Mouse (Mus musculus) gastrocnemius, postnatal 10 days (tissue): ENCODE measurements around the gene Dazap2. TPM values are rescaled to one million over a fixed set of nuclear protein-coding genes. Genes with fewer than 3 reads are reported as not detected.
"Not testable (repeated sequence)": the region's sequence is repeated elsewhere in the genome, so short reads cannot be mapped to it uniquely, and the experiment has no call there.

Experiments
- DNase-seq: peaks from one replicate; pipeline ENCODE4 v3.0.0; 2021; ENCODE audit warnings: mixed read lengths
- total RNA-seq, 2 experiments: library from RNA; stranded (reverse); gene quantifications; 2 replicates each; pipeline ENCODE4 v1.2.3; 2021

Gene Dazap2
- total RNA-seq, 2 experiments from 2014 or later = 64.8 to 67.8 TPM

DNA sequence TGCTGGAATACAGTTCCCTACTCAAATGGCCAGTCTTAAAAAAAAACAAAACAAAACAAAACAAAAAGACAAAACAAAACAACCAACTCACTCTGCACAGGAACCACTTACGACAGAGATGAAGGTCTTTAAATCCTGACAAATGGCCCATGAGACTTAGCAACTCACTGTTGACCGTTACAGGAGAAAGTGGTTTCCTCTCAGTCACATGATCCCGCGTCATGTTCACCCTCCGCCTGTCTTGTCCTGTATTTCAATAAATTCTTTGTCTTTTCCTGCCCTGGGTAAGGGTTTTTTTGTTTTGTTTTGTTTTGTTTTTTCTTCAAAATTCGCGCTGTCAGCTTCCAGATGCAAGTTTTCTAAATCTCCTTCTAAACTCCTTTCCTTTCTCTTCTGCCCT, 3.2 kb upstream of the Dazap2 start:
- no peak for DNase-seq

DNA sequence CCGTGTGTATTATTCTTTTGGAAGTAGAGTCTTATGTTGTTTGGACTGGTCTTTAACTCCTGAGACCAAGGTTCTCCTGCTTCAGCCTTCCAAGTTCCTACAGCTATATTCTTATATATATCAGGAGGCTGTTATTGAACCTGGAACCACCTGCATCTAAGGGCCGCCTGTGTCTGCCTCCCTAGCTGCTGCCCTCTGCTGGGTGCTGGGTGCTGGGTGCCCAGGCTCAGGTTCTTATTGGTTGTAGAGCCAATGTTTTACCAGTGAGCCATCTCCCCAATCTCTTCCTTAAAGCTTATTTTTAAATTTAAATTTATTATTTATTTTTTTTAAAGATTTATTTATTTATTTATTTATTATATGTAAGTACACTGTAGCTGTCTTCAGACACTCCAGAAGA, 2.7 kb upstream of the Dazap2 start:
- DNase-seq = no peak

DNA sequence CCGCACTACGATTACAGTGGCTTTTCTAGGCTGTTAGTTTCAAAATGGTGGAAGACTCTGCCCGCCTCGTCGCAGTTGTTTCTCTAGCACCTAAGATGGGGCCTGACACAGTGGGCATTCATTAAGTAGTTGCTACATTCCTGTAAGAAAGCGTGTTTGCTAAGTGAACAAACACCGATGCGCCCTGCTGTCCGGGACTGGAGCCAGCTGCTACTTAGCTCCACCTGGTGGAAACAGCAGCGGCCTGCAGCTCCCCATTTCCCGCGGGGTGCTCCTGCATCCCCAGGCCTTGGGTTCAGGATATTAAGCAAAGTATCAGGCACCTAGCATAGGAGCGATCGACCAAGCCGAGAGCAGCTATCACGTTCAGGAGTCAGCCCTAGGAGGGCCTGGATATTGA, 1.6 kb upstream of the Dazap2 start:
- peak; percentile 84 for DNase-seq

DNA sequence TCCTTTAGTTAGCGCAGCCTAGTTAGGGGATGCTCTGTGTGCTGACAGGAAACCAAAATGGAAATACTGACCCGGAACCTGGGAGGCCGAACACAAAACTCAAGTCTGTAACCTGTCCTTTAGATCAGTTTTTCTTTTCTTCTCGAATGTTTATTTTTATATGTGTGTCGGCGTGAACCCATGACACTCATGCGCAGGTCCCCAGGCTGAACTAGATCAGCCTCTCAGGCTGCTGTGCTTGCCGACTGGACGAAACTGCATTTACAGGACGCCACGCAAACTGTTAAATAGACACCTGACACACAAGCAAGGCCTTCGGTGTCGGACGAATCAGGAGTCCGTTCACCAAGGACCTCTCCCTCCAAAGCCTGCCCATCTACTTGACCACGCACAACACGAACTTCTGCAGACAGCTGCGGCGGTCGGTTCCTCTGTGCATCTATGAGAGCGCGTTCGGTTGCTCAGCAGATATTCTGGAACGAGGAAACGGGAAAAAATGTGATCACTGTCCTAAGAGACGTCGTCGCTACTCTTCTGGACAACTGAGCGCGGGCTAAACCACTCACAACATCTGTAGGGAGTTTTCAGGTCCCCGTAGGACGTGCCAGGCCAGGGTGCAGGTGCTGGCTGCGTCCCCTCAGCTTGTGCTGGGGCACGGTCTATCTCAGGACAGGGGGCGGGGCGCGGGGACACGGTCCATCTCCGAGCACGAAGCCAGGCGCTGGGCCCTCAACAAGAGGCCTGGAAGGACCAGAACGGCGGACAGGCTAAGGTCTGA, 742 bp upstream of the Dazap2 start:
- DNase-seq = no peak

DNA sequence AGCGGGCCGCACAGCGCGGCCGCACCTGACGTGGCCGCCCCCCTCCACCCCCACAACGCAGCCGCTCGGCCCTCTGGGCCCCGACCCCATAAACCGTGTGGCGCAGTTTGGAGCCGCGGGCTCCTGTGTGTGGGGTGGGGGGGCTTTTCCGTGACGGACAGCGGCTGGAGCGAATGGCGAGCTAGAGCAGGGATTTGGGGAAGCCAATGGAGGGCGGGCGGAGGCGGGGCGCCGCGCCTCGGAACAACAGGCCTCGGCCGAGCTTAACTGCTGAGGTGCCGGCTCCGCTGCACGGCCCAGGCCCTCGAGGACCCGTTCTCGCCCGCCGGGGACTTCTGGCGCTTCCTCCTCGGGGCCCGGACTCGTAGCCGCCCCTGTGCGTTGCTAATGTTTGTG, 674 bp downstream of the Dazap2 start:
- DNase-seq = peak; percentile 97

DNA sequence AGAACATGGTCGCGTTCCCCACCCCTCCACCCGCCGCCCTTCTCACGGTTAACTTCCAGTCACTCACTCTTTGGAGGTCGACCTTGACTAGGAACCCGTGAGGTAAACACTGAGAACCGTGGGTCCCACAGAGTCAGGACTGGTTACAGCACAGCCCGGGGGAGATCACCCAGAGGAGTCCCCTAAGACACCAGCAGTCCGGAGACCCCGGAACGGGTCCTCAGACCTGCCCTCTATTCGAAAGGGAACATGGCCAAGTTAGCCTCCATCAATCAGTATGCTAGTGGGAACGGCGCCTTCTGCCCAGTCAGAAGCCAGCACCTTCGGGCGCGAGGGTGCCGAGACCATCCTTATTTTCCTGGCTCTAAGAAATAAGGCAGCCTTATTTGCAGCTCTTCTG, 1.1 kb downstream of the Dazap2 start:
- no peak for DNase-seq

DNA sequence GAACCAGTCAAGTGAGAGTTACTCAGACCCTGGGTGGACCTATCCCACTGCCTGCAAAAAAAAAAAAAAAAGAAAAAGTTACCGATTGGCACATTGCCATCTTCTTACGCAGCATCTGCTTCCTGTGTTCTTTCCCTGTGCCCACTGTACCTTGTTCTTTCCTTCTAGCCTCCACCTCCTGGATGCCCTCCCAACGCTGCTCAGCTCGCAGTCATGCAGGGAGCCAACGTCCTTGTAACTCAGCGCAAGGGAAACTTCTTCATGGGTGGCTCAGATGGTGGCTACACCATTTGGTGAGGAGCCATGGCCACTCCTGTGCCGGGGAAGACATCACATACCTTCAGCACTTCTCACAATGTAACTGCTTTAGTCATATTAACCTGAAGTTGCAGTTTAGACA, 4.1 kb downstream of the Dazap2 start:
- DNase-seq = no peak

DNA sequence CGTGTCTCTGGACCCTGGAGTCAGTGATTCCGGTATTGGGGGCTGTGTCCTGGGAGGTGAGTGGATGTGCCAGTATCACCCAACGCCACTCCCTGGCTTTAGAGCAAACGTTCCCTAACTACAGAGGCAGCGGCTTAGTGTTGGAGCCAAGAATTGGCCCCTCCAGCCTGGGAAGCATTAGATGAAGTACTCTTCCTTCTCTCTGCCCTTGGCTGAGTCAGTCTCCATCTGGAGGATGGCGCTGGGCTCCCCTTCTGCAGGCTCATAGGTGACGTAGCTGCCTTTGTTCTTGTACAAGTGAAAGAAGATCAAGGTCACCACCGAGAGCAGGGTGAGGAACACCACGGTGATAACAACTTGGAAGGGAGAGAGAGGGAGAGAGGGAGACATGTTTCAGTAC, 6.5 kb downstream of the Dazap2 start:
- not testable (repeated sequence) for DNase-seq

DNA sequence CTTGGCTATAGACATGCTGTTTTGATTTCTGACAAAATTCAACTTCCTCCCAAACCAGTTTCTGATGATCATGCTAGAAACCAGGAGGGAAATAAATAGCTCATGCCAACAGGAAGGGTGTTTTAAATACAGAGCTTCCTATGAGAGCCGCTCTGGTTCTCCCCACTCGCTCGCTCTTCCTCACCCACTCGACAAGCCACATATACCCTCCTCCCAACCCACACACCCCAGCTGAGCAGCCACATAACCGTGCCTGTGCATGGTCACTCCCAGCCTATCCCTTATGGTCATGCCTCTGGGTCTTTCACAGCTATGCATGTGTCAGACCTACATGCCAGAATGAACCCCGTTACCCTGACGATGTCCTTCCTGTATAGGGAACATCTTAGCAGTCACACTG, 7.0 kb downstream of the Dazap2 start:
- no peak for DNase-seq

DNA sequence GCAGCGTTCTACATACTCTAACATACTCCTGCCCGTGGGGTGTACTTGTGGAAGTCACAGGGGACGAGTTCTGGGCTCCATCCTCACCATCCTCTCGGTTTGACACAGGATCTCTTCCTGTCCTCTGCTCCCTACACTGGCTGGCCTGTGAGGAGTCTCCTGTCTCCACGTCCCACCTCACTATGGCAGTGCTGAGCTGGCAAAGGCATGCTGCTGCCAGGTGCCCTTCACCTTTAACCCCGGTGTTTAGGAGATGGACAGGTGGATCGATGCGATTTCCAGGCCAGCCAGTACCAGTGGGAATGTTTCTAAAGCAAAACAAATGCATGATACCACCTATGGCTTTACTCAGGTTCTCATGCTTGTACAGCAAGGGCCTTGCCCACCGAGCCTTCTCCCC, 8.6 kb downstream of the Dazap2 start:
- DNase-seq = no peak

DNA sequence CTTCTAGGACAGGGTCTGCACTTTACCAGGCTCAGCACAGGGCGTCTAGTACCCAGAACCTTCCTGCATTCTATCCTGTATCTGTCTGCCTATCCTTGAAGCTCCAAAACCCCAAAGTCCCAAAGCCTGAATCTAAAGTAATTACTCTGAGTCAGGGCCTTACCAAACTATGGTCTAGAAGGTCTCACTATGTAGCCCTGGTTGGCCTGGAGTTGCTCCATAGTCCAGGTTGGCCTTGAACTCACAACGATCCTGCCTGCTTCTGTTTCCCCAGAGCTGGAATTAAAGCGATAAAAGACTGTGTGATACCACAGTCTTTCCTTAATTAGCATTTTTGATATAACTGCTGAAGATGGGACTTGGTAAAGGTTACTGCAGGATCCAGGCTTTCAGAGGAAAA, 9.3 kb downstream of the Dazap2 start:
- no peak for DNase-seq

DNA sequence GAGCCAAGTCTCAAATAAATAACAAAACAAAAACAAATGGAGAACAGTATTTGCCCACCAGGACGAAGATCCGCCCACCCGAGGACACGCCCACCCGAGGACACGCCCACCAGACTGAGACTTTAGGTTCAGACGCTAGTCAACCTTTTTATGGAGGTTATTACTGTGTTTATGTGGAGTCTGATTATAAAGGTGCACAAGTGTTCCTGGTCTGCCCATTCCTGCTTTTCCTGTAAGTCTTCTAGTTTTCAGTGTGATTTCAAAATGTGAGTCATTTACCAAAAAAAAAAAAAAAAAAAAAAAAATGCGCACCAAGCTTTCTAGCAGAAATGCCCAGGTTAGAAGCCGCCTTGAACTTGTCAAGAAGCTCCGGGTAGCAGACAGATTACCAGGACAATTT, 12.1 kb downstream of the Dazap2 start:
- no peak for DNase-seq

DNA sequence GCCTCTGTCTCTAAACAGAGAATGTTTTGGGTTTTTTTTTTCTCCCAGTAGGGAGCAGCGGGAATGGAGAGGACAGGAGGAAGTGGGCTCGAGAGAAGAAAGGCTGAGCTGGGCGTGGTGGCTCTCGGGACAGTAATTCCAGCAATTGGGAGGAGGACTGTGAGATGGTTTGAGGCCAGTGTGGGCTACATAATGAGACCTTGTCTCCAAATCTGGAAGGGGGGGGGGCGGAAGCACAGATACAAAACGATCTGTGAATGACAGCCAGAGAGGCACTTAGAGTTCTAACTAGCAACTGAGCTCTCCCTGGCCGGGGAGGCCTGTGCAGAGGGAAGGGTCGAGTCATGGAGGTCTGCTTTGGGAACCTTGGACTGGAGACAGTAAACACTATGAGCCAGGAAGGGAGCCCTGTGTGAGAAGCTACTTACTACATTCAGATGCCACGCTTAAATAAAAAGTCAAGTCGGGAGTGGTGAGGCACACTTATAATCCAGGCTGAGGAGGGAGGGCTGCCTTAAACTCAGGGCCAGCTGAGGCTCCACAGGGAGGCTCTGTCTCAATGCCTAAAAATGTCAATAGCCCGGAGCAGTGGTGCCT, 12.7 kb downstream of the Dazap2 start:
- DNase-seq = no peak

DNA sequence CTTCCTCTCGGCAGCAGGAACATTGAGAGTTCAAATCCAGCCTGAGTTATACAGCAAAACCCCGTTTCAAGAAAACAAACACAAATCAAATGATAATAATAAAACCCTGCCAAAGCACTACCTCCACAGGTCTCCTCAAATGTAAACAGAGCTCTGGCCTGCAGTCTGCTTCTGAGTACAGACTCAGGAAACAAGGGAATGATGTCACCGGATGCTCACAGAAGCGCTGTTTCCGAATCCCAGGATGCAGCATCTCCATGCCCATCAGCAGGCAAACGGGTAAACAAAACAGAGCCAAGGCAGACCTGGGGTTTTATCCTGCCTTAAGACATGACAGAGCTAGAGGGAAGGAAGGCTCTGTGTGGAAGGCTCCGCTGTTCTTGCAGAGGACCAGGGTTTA, 13.6 kb downstream of the Dazap2 start:
- DNase-seq = no peak

DNA sequence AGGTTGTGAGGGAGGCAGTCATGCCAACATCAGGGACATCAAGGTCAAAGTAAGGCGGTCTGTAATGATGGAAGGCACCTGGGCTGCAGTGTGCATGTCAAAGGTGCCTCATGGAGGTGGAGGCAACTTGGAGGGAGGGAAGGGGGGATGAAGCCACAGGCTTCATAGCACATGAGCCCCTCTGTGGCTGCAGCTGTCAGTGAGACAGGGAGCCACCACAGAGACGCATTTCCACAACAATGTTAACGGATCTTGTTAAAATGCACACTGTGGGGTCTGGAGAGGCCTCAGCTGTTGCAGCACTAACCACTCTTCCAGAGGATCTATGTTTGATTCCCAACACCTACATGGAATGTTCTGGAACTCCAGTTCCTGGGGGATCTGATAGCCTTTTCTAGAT, 15.0 kb downstream of the Dazap2 start:
- DNase-seq = no peak

DNA sequence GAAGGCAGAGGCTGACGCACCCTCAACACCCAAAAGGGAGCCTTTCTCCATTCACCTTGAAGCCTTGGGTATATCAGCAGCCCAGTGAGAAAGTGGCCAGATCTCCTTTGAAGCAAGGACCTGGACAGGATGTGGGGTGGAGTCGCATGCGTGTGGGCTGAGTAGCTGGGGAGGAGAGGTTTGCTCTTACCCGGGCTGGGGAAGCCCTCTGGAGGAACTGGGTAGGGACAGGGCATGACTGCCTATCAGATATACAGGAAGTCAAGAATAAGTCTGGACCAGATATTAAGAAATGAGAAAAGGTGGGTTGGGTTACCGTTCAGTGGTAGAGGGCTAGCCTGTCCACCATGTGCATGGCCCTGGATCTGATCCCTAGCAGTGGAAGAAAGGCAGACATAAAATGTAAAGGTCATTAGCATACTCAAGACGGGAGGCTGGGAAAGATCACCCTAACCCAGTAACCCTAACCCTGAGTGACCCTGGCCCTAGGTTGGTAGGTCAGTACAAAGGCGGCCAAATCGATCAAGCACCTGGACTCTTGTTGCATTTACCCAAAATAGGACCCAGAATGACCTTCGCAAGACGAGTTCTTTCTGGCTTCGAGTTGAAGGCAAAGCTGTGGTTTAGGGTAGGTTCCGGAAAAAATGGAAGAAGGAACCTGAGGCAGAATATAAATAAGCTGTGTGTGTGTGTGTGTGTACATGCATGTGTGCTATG, 16.5 kb downstream of the Dazap2 start:
- DNase-seq = no peak

DNA sequence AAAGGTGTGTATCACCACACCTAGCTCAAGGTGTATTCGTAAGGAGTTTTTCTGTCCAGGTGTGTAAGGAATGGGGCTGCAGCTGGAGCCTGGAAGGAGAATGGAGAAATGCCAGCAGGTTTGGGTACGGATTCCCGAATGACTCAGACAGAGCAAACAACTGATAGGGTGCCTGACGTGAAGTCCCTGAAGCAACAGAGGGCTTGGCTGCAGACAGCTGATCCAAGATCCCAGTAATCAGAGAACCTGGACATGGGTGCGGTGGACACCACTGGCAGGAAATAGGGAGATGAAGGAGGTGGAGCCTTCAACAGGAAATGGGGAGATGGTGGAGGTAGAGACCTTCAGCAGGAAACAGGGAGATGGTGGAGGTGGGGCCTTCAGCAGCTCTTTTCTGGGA, 17.2 kb downstream of the Dazap2 start:
- no peak for DNase-seq

DNA sequence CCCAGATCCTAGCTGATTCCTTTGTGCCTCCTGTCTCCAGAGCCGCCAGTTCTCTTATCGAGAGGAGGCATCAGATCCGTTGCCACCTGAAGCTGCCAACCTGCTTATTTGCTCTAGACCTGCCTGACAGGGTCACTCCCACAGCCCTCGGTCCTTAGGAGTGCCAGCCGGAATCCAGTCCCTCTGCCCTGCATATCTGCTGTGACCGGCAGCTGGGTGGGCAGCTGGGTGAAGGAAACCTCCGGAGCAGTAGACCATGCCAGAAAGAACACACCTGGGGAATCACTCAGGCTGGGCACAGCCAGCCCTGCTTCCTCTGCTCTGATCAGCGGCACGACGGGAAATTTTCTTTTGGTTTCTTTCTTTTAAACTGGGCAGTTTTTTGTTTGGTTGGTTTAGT, 18.2 kb downstream of the Dazap2 start:
- DNase-seq = no peak

DNA sequence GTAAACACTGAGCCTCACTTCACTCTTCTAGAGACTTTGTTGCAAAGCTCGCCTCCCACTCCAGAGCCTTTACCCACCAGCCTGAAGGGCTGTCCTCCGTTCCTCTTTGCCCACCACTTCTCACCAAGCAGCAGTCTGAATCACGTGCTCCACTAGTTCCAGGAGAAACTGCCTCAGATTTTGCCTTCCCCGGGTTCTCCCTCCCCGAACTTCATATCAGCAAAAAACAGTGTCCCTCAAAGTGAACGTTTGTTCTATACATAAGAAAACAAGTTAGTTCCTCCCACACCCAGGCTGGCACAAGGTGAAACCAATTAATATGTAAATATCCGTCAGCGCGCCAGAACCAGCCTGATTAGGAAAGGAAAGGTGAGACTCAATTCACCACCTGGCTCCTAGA, 20.1 kb downstream of the Dazap2 start:
- DNase-seq = no peak

DNA sequence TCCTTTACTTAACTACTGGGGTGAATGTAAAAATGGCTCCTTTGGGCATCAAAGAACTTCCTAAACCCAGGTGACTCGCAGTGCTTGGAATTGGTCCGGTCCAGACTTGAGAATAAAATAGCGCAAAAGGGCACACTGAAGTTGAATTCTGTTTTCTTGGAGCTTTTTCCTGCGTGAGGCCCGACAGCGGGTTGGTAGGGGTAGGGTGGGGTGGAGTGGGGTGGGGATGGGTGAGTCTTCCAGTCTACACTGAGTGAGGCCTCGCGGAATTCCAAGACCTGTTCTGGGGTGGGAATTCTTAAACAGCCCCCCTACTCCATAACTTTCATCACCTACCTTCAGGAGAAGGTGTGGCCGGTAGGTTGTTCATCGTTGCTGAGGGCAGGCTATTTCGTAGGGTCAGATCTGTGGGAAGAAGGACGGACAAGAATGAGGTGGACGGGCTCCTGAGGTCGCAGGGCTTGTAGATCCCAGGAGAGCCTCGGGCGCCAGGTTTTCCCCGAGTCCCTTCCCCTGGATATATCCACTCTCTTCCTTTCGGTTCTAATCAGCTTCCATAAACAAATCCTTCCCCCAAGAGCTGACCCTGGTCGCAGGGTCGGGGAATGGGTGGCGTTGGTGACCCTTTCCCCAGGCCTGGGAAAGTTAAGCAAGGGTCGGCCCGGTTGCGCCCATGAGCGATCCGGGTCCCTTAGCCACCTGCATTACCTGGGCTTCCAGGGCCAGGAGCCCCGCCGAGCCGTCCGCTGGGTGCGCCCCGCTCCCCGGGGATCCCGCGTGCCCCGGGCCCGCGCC, 20.9 kb downstream of the Dazap2 start:
- no peak for DNase-seq

DNA sequence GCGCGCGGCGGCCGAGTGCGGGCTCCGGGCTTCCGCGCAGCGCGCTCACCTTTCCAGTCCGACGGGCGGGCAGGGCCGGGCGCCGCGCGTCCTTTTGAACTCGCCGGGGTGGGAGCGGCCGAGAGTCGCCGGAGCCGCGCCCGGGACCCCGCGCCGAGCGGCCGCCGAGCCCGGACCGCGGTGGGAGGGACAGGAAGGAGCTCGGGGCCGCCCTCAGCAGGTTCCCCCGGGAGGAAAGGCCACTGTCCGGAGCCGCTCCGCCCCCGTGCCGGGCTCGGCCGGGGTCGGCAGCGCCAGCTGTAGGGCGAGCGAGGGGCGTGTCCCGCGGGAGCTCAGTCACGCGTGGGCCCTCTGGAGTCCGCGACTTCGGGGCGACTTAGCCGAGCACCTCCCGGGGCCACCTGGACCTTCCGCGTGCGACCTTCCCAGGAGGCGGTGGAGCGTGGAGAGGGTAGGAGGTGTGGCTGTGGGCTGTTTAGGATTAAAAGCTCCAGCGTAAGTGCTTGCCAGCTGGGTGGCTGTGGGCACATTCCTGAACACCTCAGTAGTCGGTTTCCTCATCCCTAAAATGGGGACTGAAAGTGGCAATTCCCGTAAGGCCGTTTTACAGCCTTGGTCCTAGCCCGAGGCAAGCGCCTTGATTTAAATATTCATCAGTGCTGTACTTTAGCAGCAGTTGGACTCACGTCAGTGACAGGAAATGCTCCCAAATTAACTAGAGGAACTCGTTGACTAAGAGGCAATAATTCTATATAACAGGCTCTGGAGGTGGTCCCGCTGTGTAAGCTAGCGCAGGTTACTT, 21.8 kb downstream of the Dazap2 start, which contains the start of gene Smagp:
Gene Smagp, minus strand, starts transcription at position 241 of the 802 bp plus-strand sequence.
- DNase-seq = peak; percentile 42

DNA sequence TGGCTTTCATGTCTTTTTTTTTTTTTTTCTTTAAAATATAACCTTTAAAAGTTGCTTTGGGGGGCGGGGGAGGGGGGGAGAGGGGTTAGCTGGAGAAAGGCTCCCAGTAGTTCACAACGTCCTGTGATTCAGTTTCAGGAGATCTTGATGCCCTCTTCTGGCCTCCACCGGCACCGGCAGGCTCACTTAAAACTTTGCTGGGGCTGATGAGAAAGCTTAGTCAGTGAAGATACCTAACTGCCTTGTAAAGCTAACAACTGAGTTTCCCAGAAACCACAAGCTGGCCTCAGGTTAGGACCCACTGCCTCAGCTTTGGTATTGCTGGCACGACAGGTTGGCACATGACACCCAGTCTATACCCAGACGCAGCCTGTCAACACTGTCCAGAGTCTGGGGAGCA, 22.5 kb downstream of the Dazap2 start:
- no peak for DNase-seq
